Mouse (Mus musculus): Measurements from ENCODE around the gene Hdac5.
"Not testable (repeated sequence)": the region's sequence is repeated elsewhere in the genome, so short reads cannot be mapped to it uniquely, and the experiment has no call there.

Gene Hdac5

DNA sequence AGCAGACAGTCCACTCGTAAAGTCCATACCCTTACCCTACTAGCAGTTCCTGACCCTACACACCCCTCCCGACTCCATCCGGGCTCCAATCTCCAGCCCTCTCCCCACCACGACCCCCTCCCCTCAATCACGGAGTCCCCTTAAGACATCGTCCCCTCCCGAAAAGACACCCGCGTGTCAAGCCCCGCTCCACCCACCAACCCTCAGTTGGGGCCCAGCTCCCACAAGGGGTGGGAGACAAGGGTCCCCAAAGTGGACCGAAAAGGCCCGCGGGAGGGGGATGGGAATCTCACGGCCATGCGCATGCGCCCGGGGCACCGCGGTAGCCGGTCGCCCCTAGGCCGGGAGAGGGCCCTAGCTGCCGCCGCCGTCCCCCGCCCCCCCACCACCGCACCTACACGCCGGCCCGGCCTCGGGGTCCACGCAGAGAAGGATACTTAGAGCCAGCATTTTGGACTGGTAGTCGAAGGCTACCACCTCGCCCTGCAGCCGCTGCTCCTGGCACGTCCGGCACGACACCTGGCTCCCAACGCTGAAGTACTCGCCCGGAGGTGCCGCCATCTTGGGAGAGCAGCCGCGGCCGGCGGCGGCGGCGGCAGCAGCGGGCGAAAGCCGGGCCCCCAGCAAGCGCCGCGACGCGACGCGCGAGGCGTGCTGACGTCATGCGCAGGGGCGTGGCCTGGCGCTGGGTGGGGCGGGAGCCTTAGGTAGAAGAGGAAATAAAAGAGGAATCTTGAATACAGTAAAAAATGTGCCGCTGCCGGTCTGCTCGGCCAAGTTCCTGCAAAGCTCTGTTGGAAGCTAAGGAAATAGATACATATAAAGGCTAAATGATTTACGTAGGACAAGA is 45.1 kb downstream of the Hdac5 start, which contains the start of gene Lsm12:
Gene Lsm12, minus strand, starts transcription at position 651 of the 850 bp plus-strand sequence.
- peak; percentile 93 to 97 for DNase-seq (ENCODE audit: low spot score in 2 of 2)

DNA sequence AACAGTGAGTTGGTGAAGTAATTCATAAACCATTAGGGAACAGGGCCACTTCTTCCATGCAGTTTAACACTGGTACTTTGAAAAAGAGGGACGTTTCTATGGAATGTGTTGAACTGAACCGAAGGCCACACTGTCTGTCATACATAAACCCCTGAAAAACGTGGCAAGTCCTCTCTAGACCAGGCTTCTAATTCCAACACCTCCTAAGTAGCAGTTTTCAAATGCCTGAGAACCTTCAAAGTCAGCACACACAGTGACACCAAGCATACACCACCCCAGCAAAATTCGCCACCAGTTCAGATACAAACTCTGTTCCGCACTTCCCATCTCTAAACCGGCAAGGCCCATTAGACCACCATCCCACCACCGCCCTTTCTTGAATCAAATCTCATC is 45.7 kb downstream of the Hdac5 start:
- no peak for DNase-seq (ENCODE audit: low spot score in 2 of 2)

- DNase-seq (ENCODE audit: low spot score in 2 of 2): no peak
These were observed 50.1 kb downstream of the Hdac5 start for GRCm38 (mm10) chr11:102179836-102180235.

DNA sequence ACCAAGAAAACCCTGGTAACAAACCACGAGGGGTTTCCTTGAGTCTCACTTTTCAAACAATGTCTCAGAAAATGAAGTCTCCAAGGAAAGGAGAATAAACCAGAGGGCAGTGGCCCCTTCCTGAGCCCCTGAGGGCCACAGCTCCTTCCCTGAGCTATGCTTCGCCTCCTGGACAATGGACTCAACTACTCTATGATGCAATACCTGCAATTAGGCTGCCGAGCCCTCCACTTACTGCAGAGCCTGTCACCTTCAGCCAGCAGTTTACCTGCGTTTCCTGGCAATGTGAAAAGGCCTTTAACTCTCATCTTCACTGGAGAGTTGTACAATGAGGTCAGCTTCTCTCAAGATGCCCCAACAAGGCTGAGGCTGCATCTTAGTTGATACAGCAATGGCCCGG is 61.3 kb downstream of the Hdac5 start:
- DNase-seq (ENCODE audit: low spot score in 2 of 2): no peak

DNA sequence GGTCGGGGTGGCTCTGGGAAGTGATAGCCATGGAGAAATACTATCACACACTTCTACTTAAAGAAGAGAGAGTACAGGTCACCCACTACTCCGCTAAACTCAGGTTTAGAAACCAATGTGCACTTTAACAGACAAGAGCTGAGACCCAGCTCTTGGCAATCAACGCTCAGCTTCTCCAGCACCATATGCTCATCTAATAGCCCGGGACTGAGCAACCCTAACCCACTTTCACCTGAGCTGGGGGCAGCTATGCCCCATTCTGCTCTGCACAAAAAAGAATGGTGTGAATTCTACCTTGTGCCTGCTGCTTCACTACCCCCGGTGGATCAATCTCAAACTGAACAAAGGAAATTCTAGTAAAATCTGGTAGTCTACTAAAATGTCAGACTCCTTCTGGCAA is 62.4 kb downstream of the Hdac5 start:
- no peak for DNase-seq (ENCODE audit: low spot score in 2 of 2)

DNA sequence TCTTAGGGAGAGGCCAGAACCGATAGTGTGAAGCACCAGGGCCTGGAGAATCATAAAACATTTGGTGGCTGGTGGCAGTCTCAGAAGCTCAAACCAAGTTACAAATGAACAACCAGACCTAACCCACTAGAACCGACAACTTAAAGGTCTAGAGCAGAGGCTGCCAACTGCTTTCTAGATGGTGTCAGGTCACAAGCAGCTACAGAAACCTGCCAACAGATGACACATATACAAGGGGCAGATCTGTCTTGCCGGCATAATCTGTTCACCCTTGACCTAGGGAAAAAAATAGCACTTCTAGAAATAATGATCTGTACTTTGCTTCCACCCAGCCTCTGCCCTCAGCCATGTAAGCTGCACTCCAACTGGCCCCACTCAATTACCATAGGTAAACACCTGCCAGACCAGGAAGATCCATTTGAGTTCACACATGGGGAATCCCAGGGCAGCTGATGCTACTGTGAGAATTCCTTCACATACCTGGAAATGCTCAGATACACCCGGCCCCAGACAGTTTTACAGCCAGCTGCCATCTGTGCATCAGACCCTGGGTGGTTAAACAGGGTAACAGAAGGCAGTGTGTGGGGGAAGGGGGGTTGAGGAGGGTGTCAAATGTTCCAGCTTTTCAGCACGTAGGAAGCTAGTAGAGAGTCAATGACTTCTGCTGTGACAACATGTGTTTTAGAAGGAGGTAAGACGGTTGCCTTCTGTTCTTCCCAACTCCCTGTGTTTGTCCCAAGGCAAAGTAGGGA is 63.8 kb downstream of the Hdac5 start:
- no peak for DNase-seq (ENCODE audit: low spot score in 2 of 2)

DNA sequence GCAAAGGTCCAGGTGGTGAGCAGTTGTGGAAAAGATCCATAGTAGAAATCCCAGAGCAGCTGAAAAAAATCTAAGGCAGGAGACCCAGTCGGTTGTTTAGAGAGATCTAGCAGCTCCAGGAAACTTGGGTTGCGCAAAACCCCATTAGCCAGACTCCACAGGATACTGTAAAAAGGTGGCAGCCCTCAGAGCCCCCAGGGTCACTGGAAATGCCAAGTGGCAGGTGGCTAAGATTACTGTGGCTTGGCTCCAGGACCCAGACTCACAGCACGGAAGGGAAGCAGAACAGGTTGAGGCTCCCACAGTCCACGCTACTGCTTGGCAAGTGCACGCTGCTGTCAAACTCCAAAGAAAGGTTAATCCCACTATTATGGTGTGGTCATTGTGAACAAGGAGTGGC is 70.2 kb downstream of the Hdac5 start:
- DNase-seq (ENCODE audit: low spot score in 2 of 2): no peak

- DNase-seq (ENCODE audit: low spot score in 2 of 2): not testable (repeated sequence)
These were observed 71.9 kb downstream of the Hdac5 start for GRCm38 (mm10) chr11:102158024-102158423.

GRCm38 (mm10) chr11:102156786-102157089 is 73.2 kb downstream of the Hdac5 start:
- DNase-seq (ENCODE audit: low spot score in 2 of 2): no peak

DNA sequence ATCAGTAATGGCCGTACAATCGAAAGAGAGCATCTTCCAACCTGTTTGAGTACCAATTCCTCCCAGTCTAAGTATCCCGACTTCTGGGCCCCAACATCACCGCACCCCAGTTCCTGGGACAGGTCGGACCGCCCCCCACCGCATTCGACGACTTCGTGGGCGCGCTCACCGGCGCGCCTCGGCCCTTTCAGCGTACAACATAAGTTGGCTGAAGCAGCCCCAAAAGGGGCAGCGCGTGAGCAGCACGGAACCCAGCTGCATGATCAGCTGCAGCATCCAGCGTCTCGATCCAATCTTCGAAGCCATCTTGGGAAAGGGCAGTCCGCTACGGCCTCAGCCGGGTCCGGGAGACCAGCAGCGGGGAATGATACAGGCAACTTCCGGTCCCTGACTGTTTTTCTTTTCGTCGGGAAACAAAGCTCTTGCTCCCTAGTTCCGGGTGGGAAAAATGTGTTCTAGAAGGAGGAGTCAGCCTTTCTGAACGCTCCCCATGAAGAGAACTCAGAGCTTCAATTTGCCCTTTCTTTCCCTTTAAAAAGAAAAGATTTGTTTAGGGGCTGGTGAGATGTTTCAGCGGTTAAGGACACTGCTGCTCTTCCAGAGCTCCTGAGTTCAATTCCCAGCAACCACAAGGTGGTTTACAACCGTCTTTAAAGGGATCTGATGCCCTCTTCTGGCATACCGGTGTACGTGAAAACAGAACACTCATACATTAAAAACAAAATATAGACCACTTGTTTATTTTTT is 73.8 kb downstream of the Hdac5 start, which contains the start of gene Tmem101:
Gene Tmem101, minus strand, starts transcription at position 366 of the 747 bp plus-strand sequence.
- DNase-seq (ENCODE audit: low spot score in 2 of 2): peak; percentile 87 to 93

DNA sequence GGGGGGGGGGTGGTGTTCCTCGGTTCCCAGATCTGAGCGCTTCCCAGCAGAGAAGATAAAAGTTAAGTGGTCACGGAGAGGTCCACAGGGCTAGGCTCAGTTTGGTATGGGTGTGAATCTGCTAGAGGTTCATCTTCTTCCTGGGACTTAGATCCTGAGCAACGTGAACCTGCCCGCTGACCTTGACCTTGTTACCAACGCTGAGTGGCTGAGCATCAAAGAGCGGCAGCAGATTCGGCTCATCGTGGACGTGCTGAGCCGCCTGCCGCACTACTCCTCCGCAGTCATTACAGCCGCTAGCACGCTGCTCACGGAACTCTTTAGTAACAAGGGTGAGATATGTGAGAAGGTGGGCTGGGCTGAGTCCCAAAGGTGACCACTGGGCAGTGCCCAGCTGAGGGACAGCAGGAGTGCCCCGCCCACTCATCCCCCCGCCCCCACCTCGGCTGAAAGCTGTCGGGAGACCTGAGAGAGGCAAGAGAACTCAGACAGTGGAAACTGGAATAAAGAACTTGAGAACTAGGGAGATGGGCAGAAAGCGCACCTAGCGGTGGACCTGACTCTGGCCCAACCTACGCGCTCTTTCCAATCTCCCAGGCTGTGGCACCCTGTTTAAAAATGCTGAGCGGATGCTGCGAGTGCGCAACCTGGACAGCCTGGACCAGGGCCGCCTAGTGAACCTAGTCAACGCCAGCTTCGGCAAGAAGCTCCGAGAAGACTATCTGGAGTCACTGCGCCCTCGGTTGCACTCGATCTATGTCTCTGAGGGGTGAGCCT is 82.6 kb downstream of the Hdac5 start:
- DNase-seq (ENCODE audit: low spot score in 2 of 2): no peak

DNA sequence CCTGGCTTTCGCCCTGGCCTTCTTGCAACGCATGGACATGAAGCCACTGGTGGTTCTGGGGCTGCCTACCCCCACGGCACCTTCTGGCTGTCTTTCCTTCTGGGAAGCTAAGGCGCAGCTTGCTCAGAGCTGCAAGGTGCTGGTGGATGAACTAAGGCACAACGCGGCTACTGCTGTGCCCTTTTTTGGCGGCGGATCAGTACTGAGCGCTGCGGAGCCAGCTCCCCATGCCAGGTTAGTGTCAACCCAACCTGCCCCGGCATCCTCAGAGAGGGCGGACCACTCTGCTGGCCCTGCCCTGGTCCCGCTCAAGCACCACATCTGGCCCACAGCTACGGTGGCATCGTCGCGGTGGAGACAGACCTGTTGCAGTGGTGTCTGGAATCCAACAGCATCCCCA is 83.4 kb downstream of the Hdac5 start:
- no peak for DNase-seq (ENCODE audit: low spot score in 2 of 2)

DNA sequence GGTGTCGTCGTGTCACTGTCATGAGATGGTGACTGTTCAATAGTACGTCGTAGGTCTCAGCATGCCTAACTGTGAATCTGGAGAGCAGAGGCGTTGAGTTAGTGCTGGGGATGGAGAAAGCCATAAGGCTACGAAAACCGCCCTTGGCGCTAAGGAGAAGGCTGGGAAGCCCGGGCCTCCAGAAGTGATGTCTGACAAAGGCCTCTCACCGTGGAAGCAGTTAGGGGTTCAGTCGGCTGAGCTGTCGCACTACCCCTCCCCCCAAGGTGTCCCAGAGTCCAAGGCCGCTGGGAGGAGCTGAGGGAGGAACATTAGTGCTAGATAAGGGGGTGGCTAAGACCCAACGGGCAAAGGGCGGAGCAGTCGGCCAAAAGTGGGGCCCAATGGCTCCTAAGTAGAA is 84.0 kb downstream of the Hdac5 start:
- no peak for DNase-seq (ENCODE audit: low spot score in 2 of 2)

- DNase-seq (ENCODE audit: low spot score in 2 of 2): no peak
These were observed 84.4 kb downstream of the Hdac5 start, which contains the start of gene Nags for GRCm38 (mm10) chr11:102145471-102146001. TSS of gene Nags (plus strand) at chr11:102145513.

GRCm38 (mm10) chr11:102144957-102145470 is 85.0 kb downstream of the Hdac5 start:
- no peak for DNase-seq (ENCODE audit: low spot score in 2 of 2)
